Mouse (Mus musculus): ENCODE data around the gene E4f1. TPM values are rescaled to one million over a fixed set of nuclear protein-coding genes. Genes with fewer than 3 reads are reported as not detected.
A peak's percentile ranks its signal among the peaks of the same experiment; 100 is the strongest.

The E4f1 gene
- total RNA-seq (2015): 23.3 and 27.5 TPM in 2 replicates
- total RNA-seq (2017): 13.6 and 18.7 TPM in 2 replicates

- ATAC-seq (replicated peaks; ENCODE audit: poor library complexity): peak; percentile 95
Observed at GRCm38 (mm10) chr17:24469910-24470602, at the start of gene E4f1, which contains the start of gene Pgp. Gene E4f1 (minus strand): TSS chr17:24470313. Gene Pgp (plus strand): TSS chr17:24470392.

GRCm38 (mm10) chr17:24514270-24515257 lies 44.5 kb upstream of the E4f1 start:
- 0 out of 2 replicates have a peak, but pooled peaks have one; percentile 4 for ATAC-seq (replicated peaks; ENCODE audit: poor library complexity)

- ATAC-seq (replicated peaks; ENCODE audit: poor library complexity): peak; percentile 73
Observed at GRCm38 (mm10) chr17:24513609-24514008, 43.5 kb upstream of the E4f1 start.

GRCm38 (mm10) chr17:24507806-24508460 lies 37.8 kb upstream of the E4f1 start:
- ATAC-seq (replicated peaks; ENCODE audit: poor library complexity): no peak

GRCm38 (mm10) chr17:24507129-24507664 lies 37.1 kb upstream of the E4f1 start:
- ATAC-seq (replicated peaks; ENCODE audit: poor library complexity): no peak

GRCm38 (mm10) chr17:24506332-24507070 lies 36.4 kb upstream of the E4f1 start:
- ATAC-seq (replicated peaks; ENCODE audit: poor library complexity): 0 out of 2 replicates have a peak, but pooled peaks have one; percentile 18

- no peak for ATAC-seq (replicated peaks; ENCODE audit: poor library complexity)
Observed at GRCm38 (mm10) chr17:24505286-24505955, 35.3 kb upstream of the E4f1 start.

- no peak for ATAC-seq (replicated peaks; ENCODE audit: poor library complexity)
Observed at GRCm38 (mm10) chr17:24504085-24504484, 34.0 kb upstream of the E4f1 start.

- peak; percentile 59 for ATAC-seq (replicated peaks; ENCODE audit: poor library complexity)
Observed at GRCm38 (mm10) chr17:24502208-24502607, 32.1 kb upstream of the E4f1 start.

GRCm38 (mm10) chr17:24496026-24496425 lies 25.9 kb upstream of the E4f1 start:
- ATAC-seq (replicated peaks; ENCODE audit: poor library complexity): no peak

GRCm38 (mm10) chr17:24495443-24495842 lies 25.3 kb upstream of the E4f1 start:
- ATAC-seq (replicated peaks; ENCODE audit: poor library complexity): no peak

GRCm38 (mm10) chr17:24494627-24495335 lies 24.7 kb upstream of the E4f1 start:
- ATAC-seq (replicated peaks; ENCODE audit: poor library complexity): peak; percentile 85

- no peak for ATAC-seq (replicated peaks; ENCODE audit: poor library complexity)
Observed at GRCm38 (mm10) chr17:24490399-24490798, 20.3 kb upstream of the E4f1 start.

- no peak for ATAC-seq (replicated peaks; ENCODE audit: poor library complexity)
Observed at GRCm38 (mm10) chr17:24489265-24490030, 19.3 kb upstream of the E4f1 start.

GRCm38 (mm10) chr17:24488662-24489264 lies 18.6 kb upstream of the E4f1 start:
- peak; percentile 54 for ATAC-seq (replicated peaks; ENCODE audit: poor library complexity)

GRCm38 (mm10) chr17:24488186-24488661 lies 18.1 kb upstream of the E4f1 start, which contains the start of gene Caskin1:
Gene Caskin1 (plus strand): TSS chr17:24488601.
- 0 out of 2 replicates have a peak, but pooled peaks have one; percentile 39 for ATAC-seq (replicated peaks; ENCODE audit: poor library complexity)

GRCm38 (mm10) chr17:24485090-24485860 lies 15.2 kb upstream of the E4f1 start:
- no peak for ATAC-seq (replicated peaks; ENCODE audit: poor library complexity)
